ENCODE assay signal across 29 mouse cellular contexts in genomic region chr10:76289936-76290671, GRCm38 (mm10). TPM values are rescaled to one million over a fixed set of nuclear protein-coding genes. Genes with fewer than 3 reads are reported as not detected.
DNase-seq lines count a peak whose midpoint lies in the region; ATAC-seq and TF ChIP-seq lines count a peak whose summit lies in the region.
"Had no signal": no experiment of that assay in that cellular context is flagged by ENCODE, and none has a peak within 500 bp of the region (broad histone marks: within the 10 kb centered on the region; RNA-seq: fewer than 3 reads in every experiment).

No protein-coding gene starts in this region.

- H3K27me3 ChIP-seq in cerebellum, adult 2 months (ENCODE audit: control insufficient read depth, insufficient read depth, low read length), result no peaks in the 10 kb centered on the region
- H3K27me3 ChIP-seq: CH12.LX; embryonic facial prominence, embryonic 13.5 days; forebrain, embryonic 13.5 days; hindbrain, embryonic 13.5 days; intestine, embryonic 15.5 days had no signal

- DNase-seq in lung, postnatal 10 days, result peak; percentile 39
- DNase-seq in lung, postnatal 25 days (ENCODE audit: low spot score), result no peak
- DNase-seq in MEL-GATA-1-ER (ENCODE audit: extremely low read depth, low read depth), result peak; percentile 17
- no peak for DNase-seq in heart, postnatal 36 days
- DNase-seq in cerebellum, adult 2 months, result no peak
- DNase-seq: adrenal gland, postnatal 10 days; B cell, adult 2 months; cerebellum, adult 18-20 months; cerebellum, adult 9-11 months; cerebellum, postnatal 25 days; embryo, embryonic 11 days; gastrocnemius, postnatal 10 days; gastrocnemius, postnatal 36 days; heart, adult 11 months had no signal

- no peak overlapping the region for H3K4me3 ChIP-seq in cerebellum, adult 2 months (replicated peaks; ENCODE audit: insufficient read depth, low read depth, low read length)
- H3K4me3 ChIP-seq: embryonic facial prominence, embryonic 10.5 days; embryonic facial prominence, embryonic 13.5 days; forebrain, embryonic 10.5 days; forebrain, embryonic 13.5 days; hindbrain, embryonic 10.5 days; hindbrain, embryonic 13.5 days; intestine, embryonic 15.5 days had no signal

- H3K4me1 ChIP-seq in cerebellum, adult 2 months (ENCODE audit: control insufficient read depth, insufficient read depth, low read length), result no peaks in the 10 kb centered on the region
- H3K4me1 ChIP-seq: embryonic facial prominence, embryonic 10.5 days; embryonic facial prominence, embryonic 13.5 days; forebrain, embryonic 10.5 days; forebrain, embryonic 13.5 days; hindbrain, embryonic 10.5 days; hindbrain, embryonic 13.5 days; intestine, embryonic 15.5 days had no signal

- WGBS in cerebellum, adult 2 months, result 70% methylated on average over 3 of the region's 3 CpGs

- no peak for TF ChIP-seq CTCF in cerebellum, adult 2 months (IDR thresholded peaks at IDR 0.05; ENCODE audit: borderline replicate concordance, insufficient read depth, low read depth, low read length)

- no peak overlapping the region for H3K27ac ChIP-seq in cerebellum, adult 2 months (ENCODE audit: insufficient read depth, low read length)
- H3K27ac ChIP-seq: embryonic facial prominence, embryonic 10.5 days; embryonic facial prominence, embryonic 13.5 days; forebrain, embryonic 10.5 days; forebrain, embryonic 13.5 days; hindbrain, embryonic 10.5 days; hindbrain, embryonic 13.5 days; intestine, embryonic 15.5 days had no signal

- peak; percentile 67 for ATAC-seq in granulocyte monocyte progenitor cell, adult 5-6 weeks (replicated peaks; ENCODE audit: poor library complexity, severe bottlenecking)
- ATAC-seq in megakaryocyte progenitor cell, adult 5-6 weeks (replicated peaks; ENCODE audit: poor library complexity), result peak; percentile 73
- ATAC-seq in erythroblast, adult 5-6 weeks (replicated peaks; ENCODE audit: low FRiP score, poor library complexity, severe bottlenecking), result no peak
- ATAC-seq: activated CD4-positive, CD25-positive, alpha-beta regulatory T cell, adult 4 months; forebrain, embryonic 13.5 days; forebrain, embryonic 16.5 days; hindbrain, embryonic 16.5 days; intestine, embryonic 15.5 days had no signal

- no peak for TF ChIP-seq POLR2A in cerebellum, adult 2 months (IDR thresholded peaks at IDR 0.05; ENCODE audit: borderline replicate concordance, insufficient read depth, low read length)

- intact Hi-C loops in heart, postnatal 36 days (cut with DNase I), result no loop called here

RNA-seq across cellular contexts. Expression of gene S100b, which starts 36.5 kb away (rescaled TPM):
- not detected in 2 replicates for total RNA-seq in granulocyte monocyte progenitor cell, adult 5-6 weeks (2014; fragmentation: Nextera tagmentation)
- not detected in 2 replicates for total RNA-seq in granulocyte monocyte progenitor cell, adult 5-6 weeks (2017)
- not detected in 2 replicates for total RNA-seq in megakaryocyte progenitor cell, adult 5-6 weeks (2015)
- total RNA-seq in megakaryocyte progenitor cell, adult 5-6 weeks (2017), result not detected in 2 replicates
- 1 to 10 TPM; 1.4 to 1.6 TPM for total RNA-seq in heart, postnatal 36 days (2021)
- 739 and 790 TPM in 2 replicates for polyA plus RNA-seq in cerebellum, adult 2 months (2012; rRNA removed)
- not detected in 2 replicates for total RNA-seq in erythroblast, adult 5-6 weeks (2015; ENCODE audit: low replicate concordance)
- total RNA-seq in erythroblast, adult 5-6 weeks (2017; ENCODE audit: low replicate concordance), result not detected in 2 replicates
- total RNA-seq: CH12.LX, G1E had no signal
- polyA plus RNA-seq: activated CD4-positive, CD25-positive, alpha-beta regulatory T cell, adult 4 months; embryonic facial prominence, embryonic 10.5 days; forebrain, embryonic 10.5 days; forebrain, embryonic 13.5 days; G1E; hindbrain, embryonic 10.5 days had no signal

RNA-seq across cellular contexts. Expression of gene Prmt2, which starts 52.4 kb away (rescaled TPM):
- 3.5 TPM in 1 of 2 replicates, not detected in the other for total RNA-seq in granulocyte monocyte progenitor cell, adult 5-6 weeks (2014; fragmentation: Nextera tagmentation)
- 0.41 and 1.5 TPM in 2 replicates for total RNA-seq in granulocyte monocyte progenitor cell, adult 5-6 weeks (2017)
- total RNA-seq in megakaryocyte progenitor cell, adult 5-6 weeks (2015), result 0.62 and 1.2 TPM in 2 replicates
- total RNA-seq in megakaryocyte progenitor cell, adult 5-6 weeks (2017), result 2.0 and 2.4 TPM in 2 replicates
- total RNA-seq in heart, postnatal 36 days (2021), result 10 to 100 TPM; 10.9 to 12.3 TPM
- 75.5 and 81.4 TPM in 2 replicates for polyA plus RNA-seq in cerebellum, adult 2 months (2012; rRNA removed)
- not detected in 2 replicates for total RNA-seq in erythroblast, adult 5-6 weeks (2015; ENCODE audit: low replicate concordance)
- not detected in 2 replicates for total RNA-seq in erythroblast, adult 5-6 weeks (2017; ENCODE audit: low replicate concordance)

RNA-seq across cellular contexts. Expression of gene Dip2a, which starts 55.0 kb away (rescaled TPM):
- 4.4 and 6.6 TPM in 2 replicates for total RNA-seq in granulocyte monocyte progenitor cell, adult 5-6 weeks (2014; fragmentation: Nextera tagmentation)
- total RNA-seq in granulocyte monocyte progenitor cell, adult 5-6 weeks (2017), result 1.2 and 2.3 TPM in 2 replicates
- total RNA-seq in megakaryocyte progenitor cell, adult 5-6 weeks (2015), result 1.2 and 1.3 TPM in 2 replicates
- 1.4 and 2.9 TPM in 2 replicates for total RNA-seq in megakaryocyte progenitor cell, adult 5-6 weeks (2017)
- 10 to 100 TPM in 1 of 2 experiments, 1 to 10 TPM in 1; 9.7 to 10.0 TPM for total RNA-seq in heart, postnatal 36 days (2021)
- polyA plus RNA-seq in cerebellum, adult 2 months (2012; rRNA removed), result 68.2 and 80.4 TPM in 2 replicates
- 0.77 and 0.84 TPM in 2 replicates for total RNA-seq in erythroblast, adult 5-6 weeks (2015; ENCODE audit: low replicate concordance)
- total RNA-seq in erythroblast, adult 5-6 weeks (2017; ENCODE audit: low replicate concordance), result 0.34 and 4.7 TPM in 2 replicates

Comparison
In these comparisons a context has a peak if more than half of its experiments do, and no peak if none do; other contexts are left out.
1. DNase-seq: peak in lung, postnatal 10 days (single experiment) and MEL-GATA-1-ER (single experiment); none in lung, postnatal 25 days (single experiment), heart, postnatal 36 days (0 of 2) and cerebellum, adult 2 months (0 of 2).